Mouse (Mus musculus) gastrocnemius, adult 2 months (tissue): ENCODE results near the gene Cobll1. TPM values are rescaled to one million over a fixed set of nuclear protein-coding genes. Genes with fewer than 3 reads are reported as not detected.
A peak's percentile ranks its signal among the peaks of the same experiment; 100 is the strongest.

ENCODE experiments used
- DNase-seq: peaks from one replicate; pipeline ENCODE4 v3.0.0; 2022
- H3K27ac ChIP-seq: fragments of 200-600 bp; 2 replicates; pipeline ENCODE4 v1.8.1; 2022; ENCODE audit warnings: mild to moderate bottlenecking
- H3K4me3 ChIP-seq: fragments of 200-600 bp; 2 replicates; pipeline ENCODE4 v1.8.1; 2022; ENCODE audit warnings: mild to moderate bottlenecking, moderate library complexity
- CTCF ChIP-seq: fragments of 200-600 bp; IDR thresholded peaks from 2 replicates; pipeline ENCODE4 v1.8.1; 2022; ENCODE audit warnings: antibody characterized with exemption, mild to moderate bottlenecking, moderate library complexity
- intact Hi-C: fragments of 180-260 bp; cut with DNase I; formaldehyde crosslinking; loops from one replicate; pipeline ENCODE4 v1.15.1; 2025
- total RNA-seq, 2 experiments: library from RNA; stranded (reverse); gene quantifications; 2 replicates each; pipeline ENCODE4 v1.2.3; 2021

Cobll1 gene
- total RNA-seq, 2 experiments from 2014 or later, result 4.4 to 5.7 TPM

GRCm38 (mm10) chr2:65147431-65147830, 91.8 kb downstream of the Cobll1 start:
- TF ChIP-seq CTCF, result no peak
- intact Hi-C loops, result loop anchor here (5.0 to 10.0 kb wide), 2 partner anchors 90 to 417 kb away; partner anchors contain the start of genes Cobll1 and Scn3a
- H3K27ac ChIP-seq, result no peak overlapping the region
- no peak overlapping the region for H3K4me3 ChIP-seq
- no peak for DNase-seq

GRCm38 (mm10) chr2:65145421-65146117, 93.6 kb downstream of the Cobll1 start:
- TF ChIP-seq CTCF, result peak; percentile 76
- peak; percentile 28 for DNase-seq
- no peak overlapping the region for H3K27ac ChIP-seq
- H3K4me3 ChIP-seq, result no peak overlapping the region
- intact Hi-C loops, result loop anchor here (1.0 to 10.0 kb wide), 3 partner anchors 92 to 419 kb away; partner anchors contain the start of genes Cobll1 and Scn3a

GRCm38 (mm10) chr2:65141093-65141661, 98.0 kb downstream of the Cobll1 start:
- H3K27ac ChIP-seq, result no peak overlapping the region
- intact Hi-C loops, result loop anchor here (10.0 kb wide), 1 partner anchor 424 kb away; the partner anchor contains the start of gene Scn3a
- no peak for DNase-seq
- no peak overlapping the region for H3K4me3 ChIP-seq
- TF ChIP-seq CTCF, result no peak

GRCm38 (mm10) chr2:65140330-65140922, 98.8 kb downstream of the Cobll1 start:
- intact Hi-C loops, result loop anchor here (10.0 kb wide), 1 partner anchor 424 kb away; the partner anchor contains the start of gene Scn3a
- no peak for DNase-seq
- no peak for TF ChIP-seq CTCF
- H3K27ac ChIP-seq, result no peak overlapping the region
- no peak overlapping the region for H3K4me3 ChIP-seq

GRCm38 (mm10) chr2:65139606-65140329, 99.4 kb downstream of the Cobll1 start:
- no peak for DNase-seq
- Histone ChIP-seq H3K27ac (no peak overlapping the region), H3K4me3 (no peak overlapping the region)
- intact Hi-C loops, result loop anchor here (10.0 kb wide), 1 partner anchor 425 kb away; the partner anchor contains the start of gene Scn3a
- TF ChIP-seq CTCF, result no peak

- Histone ChIP-seq H3K4me3 (no peak overlapping the region), H3K27ac (no peak overlapping the region)
- DNase-seq, result no peak
- TF ChIP-seq CTCF, result no peak
- intact Hi-C loops, result no loop called here
These were observed 100.2 kb downstream of the Cobll1 start for GRCm38 (mm10) chr2:65138992-65139391.

GRCm38 (mm10) chr2:65126141-65126783, 112.9 kb downstream of the Cobll1 start:
- no peak for DNase-seq
- intact Hi-C loops, result no loop called here
- TF ChIP-seq CTCF, result no peak
- Histone ChIP-seq H3K4me3 (no peak overlapping the region), H3K27ac (no peak overlapping the region)

- no peak for DNase-seq
- no peak overlapping the region for H3K27ac ChIP-seq
- intact Hi-C loops, result no loop called here
- no peak overlapping the region for H3K4me3 ChIP-seq
- no peak for TF ChIP-seq CTCF
These were observed 115.5 kb downstream of the Cobll1 start for GRCm38 (mm10) chr2:65123702-65124101.

- Histone ChIP-seq H3K27ac (no peak overlapping the region), H3K4me3 (no peak overlapping the region)
- DNase-seq, result peak; percentile 30
- peak; percentile 86 for TF ChIP-seq CTCF
- intact Hi-C loops, result loop anchor here (2.0 kb wide), 2 partner anchors 99 to 155 kb away; no protein-coding TSS in a partner anchor
These were observed 117.8 kb downstream of the Cobll1 start for GRCm38 (mm10) chr2:65121435-65121834.

GRCm38 (mm10) chr2:65121012-65121411, 118.2 kb downstream of the Cobll1 start:
- Histone ChIP-seq H3K27ac (no peak overlapping the region), H3K4me3 (no peak overlapping the region)
- TF ChIP-seq CTCF, result no peak
- intact Hi-C loops, result loop anchor here (2.0 kb wide), 2 partner anchors 98 to 154 kb away; no protein-coding TSS in a partner anchor
- no peak for DNase-seq

- peak overlapping the region; percentile 25; the same call in 1 of the 2 replicates for H3K27ac ChIP-seq
- H3K4me3 ChIP-seq, result no peak overlapping the region
- DNase-seq, result no peak
- no peak for TF ChIP-seq CTCF
- intact Hi-C loops, result loop anchor here (2.0 kb wide), 2 partner anchors 97 to 153 kb away; no protein-coding TSS in a partner anchor
These were observed 119.1 kb downstream of the Cobll1 start for GRCm38 (mm10) chr2:65120112-65120511.

- TF ChIP-seq CTCF, result no peak
- intact Hi-C loops, result loop anchor here (2.0 kb wide), 2 partner anchors 97 to 153 kb away; no protein-coding TSS in a partner anchor
- Histone ChIP-seq H3K4me3 (no peak overlapping the region), H3K27ac (no peak overlapping the region)
- DNase-seq, result no peak
These were observed 119.5 kb downstream of the Cobll1 start for GRCm38 (mm10) chr2:65119667-65120066.
